Mouse (Mus musculus) T-helper 1 cell (primary cell): ENCODE data around the gene Polq.

Experiments used
- in situ Hi-C: fragments of 300-600 bp; cut with MboI, MseI; formaldehyde crosslinking; loops from one replicate; pipeline ENCODE4 v1.15.1; 2025; ENCODE audit warnings: high pct_unique_total_duplicates

Gene Polq

DNA sequence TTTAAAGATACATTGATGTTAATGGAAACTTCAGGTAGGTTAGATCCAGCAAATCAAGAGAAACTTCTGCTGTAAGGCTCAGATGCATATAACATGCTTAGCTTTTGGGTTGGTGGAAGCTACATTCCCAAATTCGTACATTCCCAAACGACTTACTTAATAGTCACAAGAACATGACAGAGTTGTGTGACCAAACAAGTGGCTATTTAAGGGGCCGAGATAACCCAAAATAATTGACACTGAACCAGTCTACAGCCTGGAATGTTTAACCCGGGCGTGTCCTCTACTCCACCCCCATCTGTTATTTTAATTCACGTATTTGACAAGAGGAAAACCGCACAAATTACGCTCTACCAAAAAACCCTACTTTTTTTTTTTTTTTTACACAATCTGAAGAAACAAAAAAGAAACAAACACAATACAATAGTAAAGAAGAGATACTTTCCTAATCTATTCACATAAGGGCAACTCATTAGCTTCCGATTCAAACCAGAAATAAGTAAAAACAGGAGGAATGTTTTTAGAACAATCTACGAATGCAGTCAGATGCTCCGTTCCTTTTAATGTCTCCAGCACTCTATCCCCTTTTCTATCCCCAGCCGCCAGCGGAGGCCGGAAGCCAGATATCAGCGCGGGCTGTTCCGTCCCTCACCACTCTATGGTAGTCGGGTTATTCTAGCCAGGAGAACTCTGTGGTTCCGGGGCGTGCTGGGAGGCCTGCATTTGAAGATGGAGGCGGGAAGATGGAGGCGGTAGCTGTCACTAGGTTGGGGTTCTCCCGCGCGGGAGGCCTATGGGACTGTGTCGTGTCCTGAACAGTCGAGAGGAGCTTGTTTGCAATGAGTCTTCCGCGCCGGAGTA, at the start of gene Polq:
Gene Polq (plus strand): TSS at position 726 of the 861 bp plus-strand sequence.
- in situ Hi-C loops, result loop anchor here (5.0 kb wide), 1 partner anchor 79 kb away; the partner anchor contains the start of gene Hcls1

DNA sequence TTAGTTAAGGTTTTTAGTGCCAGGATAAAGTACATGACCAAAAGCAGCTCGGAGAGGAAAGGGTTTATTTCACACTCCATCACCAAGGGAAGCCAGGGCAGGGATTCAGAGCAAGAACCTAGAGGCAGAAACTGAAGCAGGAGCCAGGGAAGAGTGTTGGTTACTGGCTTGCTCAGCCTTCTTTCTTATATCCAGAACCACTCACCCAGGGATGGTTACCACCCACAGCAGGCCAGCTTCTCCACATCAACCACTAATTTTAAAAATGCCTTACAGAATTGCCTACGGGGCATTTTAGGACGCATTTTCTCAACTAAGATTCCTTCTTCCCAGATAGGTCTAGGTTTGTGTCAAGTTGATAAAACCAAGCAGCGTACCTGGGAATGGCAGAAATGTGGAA, 48.2 kb upstream of the Polq start:
- in situ Hi-C loops, result no loop called here

DNA sequence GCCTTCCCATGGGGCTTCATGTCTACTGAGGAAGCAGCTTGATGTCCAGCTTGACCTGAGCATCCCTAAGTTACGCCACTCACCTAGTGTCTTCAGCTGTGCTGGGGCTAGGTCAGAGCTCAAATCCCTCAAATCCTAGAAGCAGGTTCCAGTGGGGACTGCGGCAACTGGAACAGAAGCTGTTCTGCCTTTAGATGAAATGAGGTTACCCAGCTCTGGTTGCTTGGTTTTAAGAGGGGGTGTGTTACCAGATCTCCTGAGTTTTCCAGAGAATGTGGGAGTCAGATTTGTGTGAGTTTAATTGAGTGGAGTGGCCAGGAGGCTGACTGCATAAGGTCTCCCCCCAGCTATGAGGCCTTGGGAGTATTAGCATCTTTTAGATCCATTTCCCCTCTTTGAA, 32.5 kb upstream of the Polq start:
- in situ Hi-C loops, result no loop called here

DNA sequence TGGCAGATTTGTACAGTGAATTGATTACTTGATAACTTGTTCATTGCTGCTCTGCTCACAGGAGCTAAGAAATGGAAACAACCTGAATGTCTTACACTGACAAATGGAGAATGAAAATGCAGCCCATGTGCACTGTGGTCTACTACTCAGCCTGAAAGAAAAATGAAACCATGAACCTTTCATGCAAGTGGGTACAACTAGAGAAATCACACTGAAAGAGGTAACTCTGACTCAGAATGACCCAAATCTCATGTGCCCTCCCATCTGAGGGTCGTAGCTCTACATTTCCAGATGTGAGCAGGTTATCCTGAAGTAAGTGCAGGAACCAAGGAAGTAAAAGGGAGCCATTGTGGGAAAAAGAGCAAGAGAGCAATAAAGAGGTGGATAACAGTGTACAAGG, 27.8 kb upstream of the Polq start:
- in situ Hi-C loops, result no loop called here

GRCm38 (mm10) chr16:36985636-36986042, 25.9 kb upstream of the Polq start:
- in situ Hi-C loops, result no loop called here

- in situ Hi-C loops, result no loop called here
Measured at GRCm38 (mm10) chr16:36987399-36987798, 24.2 kb upstream of the Polq start.

DNA sequence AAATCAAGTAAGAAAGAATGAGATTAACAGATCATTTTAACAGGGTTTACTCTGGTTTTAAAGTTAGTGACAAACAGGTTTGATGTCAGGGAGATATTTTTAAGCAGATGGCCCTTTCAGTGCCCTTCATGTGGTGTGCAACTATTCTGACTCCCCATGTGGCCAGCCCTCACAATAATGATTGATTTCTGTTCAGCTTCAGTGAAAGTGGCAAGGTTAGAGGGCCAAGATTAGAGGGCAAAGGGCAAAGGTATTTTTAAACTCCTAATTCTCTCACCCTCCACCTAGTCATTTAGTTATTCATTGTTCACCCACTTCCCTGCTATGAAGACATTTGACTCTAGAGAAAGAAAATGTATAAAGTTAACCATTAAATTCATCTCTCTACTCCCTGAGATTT, 23.5 kb upstream of the Polq start:
- in situ Hi-C loops, result no loop called here

DNA sequence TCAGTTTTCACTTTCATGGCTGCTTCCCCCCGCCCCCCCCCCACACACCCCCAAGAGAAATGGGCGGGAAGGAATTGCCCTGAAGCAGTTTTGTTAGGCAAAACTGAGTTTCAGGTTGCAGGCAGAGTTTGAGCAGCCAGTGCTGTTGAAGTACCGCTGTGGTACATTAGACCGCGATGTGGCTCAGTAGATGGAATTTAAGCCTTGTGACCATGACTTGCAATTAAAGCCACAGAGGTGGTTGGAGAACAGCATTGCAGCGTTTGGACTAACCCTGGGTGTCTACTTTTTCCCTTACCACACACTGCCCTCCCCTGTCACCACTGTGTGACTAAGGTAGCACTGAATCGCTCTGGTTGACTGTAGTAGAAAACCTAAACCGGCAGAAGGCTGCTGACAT, 22.1 kb upstream of the Polq start:
- in situ Hi-C loops, result no loop called here

GRCm38 (mm10) chr16:36989999-36990625, 21.5 kb upstream of the Polq start, which contains the start of gene Fbxo40:
Fbxo40 (minus strand) TSS chr16:36990467.
- in situ Hi-C loops, result no loop called here

DNA sequence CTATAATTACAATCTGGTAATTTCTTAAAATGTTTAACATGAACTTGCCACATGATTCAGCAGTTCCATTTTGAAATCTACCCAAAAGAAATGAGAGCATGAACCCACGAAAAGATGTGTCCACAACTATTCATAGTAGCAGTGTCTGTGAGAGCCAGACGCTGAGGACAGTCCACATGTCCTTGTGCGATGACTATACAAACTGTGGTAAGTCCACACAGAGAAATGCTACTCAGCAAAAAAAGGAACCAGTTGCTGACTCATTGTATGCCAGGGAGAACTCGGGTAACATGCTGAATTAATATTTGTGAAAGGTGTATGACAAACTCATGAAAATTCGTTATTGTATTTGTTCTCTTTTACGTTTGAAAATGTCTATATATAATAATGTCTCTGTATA, 13.9 kb upstream of the Polq start:
- in situ Hi-C loops, result no loop called here

GRCm38 (mm10) chr16:36999366-36999972, 12.1 kb upstream of the Polq start:
- in situ Hi-C loops, result no loop called here

- in situ Hi-C loops, result loop anchor here (5.0 kb wide), 2 partner anchors 122 to 292 kb away; no protein-coding TSS in a partner anchor
Measured at GRCm38 (mm10) chr16:37009262-37009661, 2.3 kb upstream of the Polq start.

- in situ Hi-C loops, result loop anchor here (5.0 kb wide), 1 partner anchor 78 kb away; the partner anchor contains the start of gene Hcls1
Measured at GRCm38 (mm10) chr16:37010370-37010769, 1.2 kb upstream of the Polq start.

GRCm38 (mm10) chr16:37011922-37012289, 320 bp downstream of the Polq start:
- in situ Hi-C loops, result loop anchor here (5.0 kb wide), 1 partner anchor 80 kb away; the partner anchor contains the start of gene Hcls1

DNA sequence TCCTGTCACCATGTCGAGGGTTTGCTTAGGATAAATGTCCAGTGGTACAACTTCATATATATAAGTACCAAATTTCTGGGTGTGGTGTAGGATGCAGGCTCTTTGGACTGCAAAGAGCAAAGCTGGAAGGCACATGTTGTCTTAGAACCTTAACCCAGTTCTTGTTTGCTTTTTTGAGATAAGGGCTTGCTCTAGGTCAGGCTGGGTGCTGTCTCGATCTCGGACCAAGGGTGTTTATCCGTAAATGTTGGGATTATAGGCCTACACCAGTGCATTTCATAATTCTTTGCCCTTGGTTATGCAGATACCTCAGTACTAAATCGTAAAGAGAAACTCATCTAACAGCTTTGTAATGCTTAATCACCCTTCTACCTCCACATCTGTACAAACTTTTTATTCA, 750 bp downstream of the Polq start:
- in situ Hi-C loops, result loop anchor here (5.0 kb wide), 1 partner anchor 80 kb away; the partner anchor contains the start of gene Hcls1

GRCm38 (mm10) chr16:37027581-37027980, 16.0 kb downstream of the Polq start:
- in situ Hi-C loops, result no loop called here

DNA sequence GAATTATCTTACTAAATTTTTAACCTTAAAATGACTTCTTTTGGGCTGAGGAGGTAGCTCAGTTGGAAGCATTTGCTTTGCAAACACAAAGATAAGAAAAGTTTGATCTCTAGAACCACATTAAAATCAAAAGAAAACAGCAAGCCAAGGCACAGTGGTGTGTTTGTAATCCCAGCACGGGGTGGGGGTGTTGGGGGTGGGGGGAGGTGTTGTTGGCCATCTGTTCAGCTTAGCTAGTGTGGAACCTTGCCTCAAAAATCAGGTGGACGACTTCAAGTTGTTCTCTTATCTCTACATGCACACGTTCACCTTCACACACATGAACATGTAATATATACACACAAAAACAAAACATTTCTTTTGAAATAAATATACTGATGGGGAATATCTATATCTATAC, 20.4 kb downstream of the Polq start:
- in situ Hi-C loops, result no loop called here

GRCm38 (mm10) chr16:37034751-37035150, 23.2 kb downstream of the Polq start:
- in situ Hi-C loops, result no loop called here

DNA sequence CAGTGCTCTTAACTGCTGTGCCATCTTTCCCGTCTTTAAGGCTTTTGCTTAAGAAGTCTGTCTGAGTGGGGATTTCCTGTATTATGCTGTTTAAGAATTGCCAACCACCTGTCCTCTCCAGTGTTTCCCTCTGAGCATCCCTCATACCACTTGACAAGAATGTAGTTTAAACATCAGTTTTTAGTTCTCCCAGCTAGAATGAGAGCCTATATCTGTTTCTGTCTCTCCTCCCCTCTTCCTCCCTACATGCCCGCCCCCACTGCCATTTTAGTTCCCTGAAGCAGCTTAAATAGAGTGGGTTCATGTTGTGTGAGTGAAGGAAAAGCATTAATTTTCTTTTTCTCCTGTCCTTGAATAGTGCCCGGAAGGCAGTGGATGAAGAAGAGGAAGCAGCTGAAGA, 48.0 kb downstream of the Polq start:
- in situ Hi-C loops, result no loop called here

- in situ Hi-C loops, result no loop called here
Measured at GRCm38 (mm10) chr16:37061261-37061660, 49.7 kb downstream of the Polq start.

GRCm38 (mm10) chr16:37072354-37072753, 60.8 kb downstream of the Polq start:
- in situ Hi-C loops, result no loop called here

- in situ Hi-C loops, result no loop called here
Measured at GRCm38 (mm10) chr16:37089648-37090047, 78.1 kb downstream of the Polq start.
